Mouse (Mus musculus) c-Kit-positive CD71-negative TER-119-negative erythroid progenitor cells, embryonic 14.5 days (primary cell): Measurements from ENCODE around the gene Cfap61.

Experiments used
- DNase-seq: peaks from one replicate; pipeline ENCODE4 v3.0.0-alpha.2; 2013; ENCODE audit warnings: low read depth

The Cfap61 gene

GRCm38 (mm10) chr2:146147801-146148200, 213.2 kb downstream of the Cfap61 start:
- no peak for DNase-seq

GRCm38 (mm10) chr2:146149206-146149974, 214.8 kb downstream of the Cfap61 start:
- no peak for DNase-seq

- DNase-seq = no peak
Observed at GRCm38 (mm10) chr2:146168017-146168803, 233.6 kb downstream of the Cfap61 start.

DNA sequence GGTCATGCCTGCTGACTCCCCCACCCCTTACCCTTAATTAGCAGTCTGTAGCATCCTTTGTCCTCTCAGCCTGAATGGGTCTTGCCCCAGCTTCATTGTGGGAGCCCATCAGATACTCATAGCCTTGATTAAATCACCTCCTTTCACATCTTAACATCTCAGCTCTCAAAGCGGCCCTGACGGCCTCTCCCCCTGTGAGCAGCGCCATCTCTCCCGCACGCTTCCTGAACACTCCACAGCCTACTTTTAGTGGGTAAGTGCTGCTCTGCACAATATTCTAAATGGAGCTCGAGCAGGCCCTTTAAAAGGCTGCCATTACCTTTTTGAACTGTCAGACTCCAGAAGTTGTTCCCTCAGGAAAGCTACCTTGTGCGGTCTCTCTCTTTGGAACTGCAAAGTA, 234.9 kb downstream of the Cfap61 start:
- DNase-seq = no peak

DNA sequence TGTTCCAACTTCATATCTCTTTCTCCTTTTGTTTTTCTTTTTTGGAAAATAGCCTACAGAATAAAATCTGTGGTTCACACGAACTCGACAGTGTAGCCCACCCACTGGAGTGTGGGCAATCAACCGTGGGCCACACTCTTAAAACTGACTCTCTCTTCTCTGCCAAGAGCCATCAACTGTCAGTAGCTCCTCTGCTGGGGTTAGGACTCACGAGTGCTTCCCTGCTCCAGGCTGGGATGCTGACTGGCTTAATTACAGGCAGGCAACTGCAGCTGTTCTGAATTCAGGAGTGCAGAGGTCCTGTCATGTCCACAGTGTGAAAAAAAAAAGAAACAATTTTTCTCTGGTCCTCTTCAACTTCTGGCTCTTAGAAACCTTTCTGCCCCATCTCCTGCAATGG, 237.5 kb downstream of the Cfap61 start:
- no peak for DNase-seq

DNA sequence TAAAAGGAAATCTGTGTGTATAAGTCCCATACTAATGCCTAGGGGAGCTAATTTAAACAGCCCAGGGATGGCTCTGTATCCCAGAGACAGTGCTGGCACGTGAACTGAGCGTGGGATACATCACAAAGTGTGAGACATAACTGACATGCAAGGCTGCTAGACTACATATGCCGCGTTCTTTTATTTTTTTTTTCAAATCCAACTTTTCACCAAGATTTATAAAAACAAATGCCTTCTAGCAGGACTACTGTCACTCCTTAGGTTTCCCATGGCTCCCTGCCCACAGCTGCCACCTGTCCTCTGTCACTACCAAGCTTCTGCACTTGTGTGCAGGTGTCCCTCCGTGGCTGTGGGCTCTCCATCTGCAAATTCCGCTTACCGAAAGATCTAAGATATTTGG, 239.6 kb downstream of the Cfap61 start:
- no peak for DNase-seq

DNA sequence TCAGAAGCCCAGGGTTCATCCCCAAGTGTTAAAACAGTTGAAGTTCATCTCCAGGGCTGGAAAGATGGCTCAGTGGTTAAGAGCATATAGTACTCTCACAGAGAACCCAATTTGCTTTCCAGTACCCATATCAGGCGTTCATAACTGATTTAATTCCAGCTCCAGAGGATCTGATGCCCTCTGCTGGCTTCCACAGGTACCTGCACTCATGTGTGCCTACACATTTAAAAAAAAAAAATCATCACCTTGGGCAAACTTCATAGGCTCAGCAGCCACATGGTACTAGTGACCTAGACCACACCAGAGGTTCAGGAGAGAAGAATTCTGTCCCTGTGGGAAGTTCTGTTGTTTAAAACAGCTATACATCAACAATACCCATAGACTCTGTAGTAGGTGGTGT, 244.1 kb downstream of the Cfap61 start:
- no peak for DNase-seq

GRCm38 (mm10) chr2:146183830-146184793, 249.5 kb downstream of the Cfap61 start:
- no peak for DNase-seq

DNA sequence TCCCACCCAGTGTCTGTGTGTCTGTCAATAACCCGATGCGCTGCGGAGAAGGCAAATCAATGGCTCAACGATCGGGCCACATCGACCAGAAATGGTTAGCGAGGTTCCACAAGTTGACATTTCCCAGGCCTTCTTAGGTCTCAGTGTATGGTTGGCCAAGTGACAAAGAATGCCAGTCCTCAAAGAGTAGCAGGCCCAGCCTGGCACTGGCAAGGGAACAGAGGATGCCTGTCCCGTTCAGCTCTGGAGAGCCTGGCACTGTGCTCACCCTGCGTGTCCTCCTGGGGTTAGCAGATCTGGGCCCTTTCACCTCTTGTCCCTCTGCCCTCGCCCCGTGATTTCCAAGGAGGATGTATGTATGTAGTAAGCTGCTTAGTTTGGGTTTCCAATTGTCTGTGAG, 261.5 kb downstream of the Cfap61 start:
- no peak for DNase-seq

- DNase-seq = no peak
Observed at GRCm38 (mm10) chr2:146197947-146198346, 263.4 kb downstream of the Cfap61 start.

- DNase-seq = no peak
Observed at GRCm38 (mm10) chr2:146210968-146211367, 276.4 kb downstream of the Cfap61 start.

GRCm38 (mm10) chr2:146214715-146215114, 280.1 kb downstream of the Cfap61 start:
- DNase-seq = no peak

GRCm38 (mm10) chr2:146216111-146217064, 281.8 kb downstream of the Cfap61 start:
- no peak for DNase-seq

GRCm38 (mm10) chr2:146217227-146217980, 282.8 kb downstream of the Cfap61 start:
- no peak for DNase-seq

GRCm38 (mm10) chr2:146218161-146218691, 283.6 kb downstream of the Cfap61 start:
- DNase-seq = no peak

GRCm38 (mm10) chr2:146218881-146219535, 284.4 kb downstream of the Cfap61 start:
- no peak for DNase-seq

DNA sequence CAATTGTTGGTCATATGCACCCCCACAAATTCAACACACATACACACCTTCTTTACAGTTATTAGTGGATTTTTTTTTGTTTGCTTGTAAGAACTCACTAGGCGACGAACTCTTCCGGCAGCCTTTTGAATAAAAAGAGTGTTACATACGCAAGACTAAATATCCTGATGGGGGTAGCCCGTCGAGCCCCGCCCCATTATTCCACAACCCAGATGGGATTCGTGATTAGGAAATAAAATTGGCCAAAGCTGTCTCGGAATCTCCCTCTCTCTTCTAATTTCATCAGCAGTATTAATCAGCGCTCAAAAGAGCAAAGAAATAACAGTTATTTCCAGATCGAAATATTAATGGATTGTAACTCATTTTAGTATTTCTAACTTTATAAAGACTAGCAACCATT, 285.2 kb downstream of the Cfap61 start:
- no peak for DNase-seq

- no peak for DNase-seq
Observed at GRCm38 (mm10) chr2:146220591-146221075, 286.0 kb downstream of the Cfap61 start.
